Mouse (Mus musculus): ENCODE data around the gene Farsb.

DNA sequence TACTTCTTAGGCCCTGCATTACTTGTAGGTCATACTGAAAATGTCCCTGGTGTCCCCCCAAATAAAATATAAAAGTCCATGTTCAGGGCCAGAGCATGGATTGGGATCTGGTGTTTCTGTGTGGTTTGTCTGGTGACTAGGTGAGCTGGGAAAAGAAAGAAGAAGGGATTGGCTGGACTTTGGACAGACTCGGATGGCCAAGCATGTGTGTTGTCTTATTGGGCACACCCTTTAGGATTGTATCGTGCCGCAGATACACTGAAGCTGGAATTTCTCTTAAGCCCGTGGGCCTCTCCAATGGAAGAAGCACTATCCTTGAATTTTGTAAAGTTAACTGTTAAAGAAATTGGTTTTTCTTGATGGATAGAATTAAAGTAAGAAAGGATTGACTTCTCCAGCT, 87.3 kb downstream of the Farsb start:
- TF ChIP-seq POLR2A (IDR thresholded peaks at IDR 0.05; ENCODE audit: borderline replicate concordance, extremely low read depth, low read depth, low read length), result no peak
- TF ChIP-seq CTCF (IDR thresholded peaks at IDR 0.05; ENCODE audit: insufficient read depth, low read length), result no peak

All from lung, adult 2 months (tissue).